ENCODE assay signal across 8 mouse cellular contexts in genomic region chr2:73893473-73894270, GRCm38 (mm10). TPM values are rescaled to one million over a fixed set of nuclear protein-coding genes. Genes with fewer than 3 reads are reported as not detected.
A peak's percentile ranks its signal among the peaks of the same experiment; 100 is the strongest.
DNase-seq lines count a peak whose midpoint lies in the region; ATAC-seq lines count a peak whose summit lies in the region.

No protein-coding gene starts in this region.

- peak overlapping the region; percentile 63 for H3K4me2 ChIP-seq in kidney, embryonic 16.5 days (replicated peaks; ENCODE audit: low read depth, low read length)
- peak overlapping the region; percentile 53 for H3K4me2 ChIP-seq in stomach, embryonic 14.5 days (replicated peaks; ENCODE audit: low read depth, low read length)

- H3K4me3 ChIP-seq in kidney, embryonic 16.5 days (ENCODE audit: low read length): peak overlapping the region; percentile 99
- peak overlapping the region; percentile 97 for H3K4me3 ChIP-seq in forebrain, embryonic 10.5 days
- peak overlapping the region; percentile 60 for H3K4me3 ChIP-seq in stomach, embryonic 14.5 days (ENCODE audit: low read depth, low read length)

- 65% methylated on average over 22 of the region's 22 CpGs for WGBS in kidney, embryonic 16.5 days
- 74% methylated on average over 22 of the region's 22 CpGs for WGBS in forebrain, embryonic 10.5 days
- WGBS in stomach, embryonic 14.5 days: 61% methylated on average over 22 of the region's 22 CpGs

- ATAC-seq in kidney, embryonic 16.5 days (ENCODE audit: low FRiP score, low TSS enrichment): no peak
- ATAC-seq in stomach, embryonic 14.5 days (ENCODE audit: insufficient number of reproducible peaks, insufficient read depth, low FRiP score, low read depth): no peak

- peaks cover 9% of the 10 kb centered on the region; the same call in 1 of the 2 replicates for H3K4me1 ChIP-seq in kidney, embryonic 16.5 days (ENCODE audit: insufficient read depth, low read length)
- peaks cover 17% of the 10 kb centered on the region for H3K4me1 ChIP-seq in forebrain, embryonic 10.5 days
- 0 out of 2 replicates have a peak, but pooled peaks cover 2% of the 10 kb centered on the region for H3K4me1 ChIP-seq in stomach, embryonic 14.5 days (ENCODE audit: control insufficient read depth, insufficient read depth, low read length)

- peak overlapping the region; percentile 80 for H3K9ac ChIP-seq in kidney, embryonic 16.5 days (replicated peaks; ENCODE audit: low read length)
- H3K9ac ChIP-seq in stomach, embryonic 14.5 days (replicated peaks; ENCODE audit: low read depth, low read length): peak overlapping the region; percentile 55; the same call in 1 of the 2 replicates

- no peaks in the 10 kb centered on the region for H3K27me3 ChIP-seq in kidney, embryonic 16.5 days (ENCODE audit: insufficient read depth, low read length)
- H3K27me3 ChIP-seq in forebrain, embryonic 10.5 days (ENCODE audit: poor library complexity, severe bottlenecking): no peaks in the 10 kb centered on the region
- no peaks in the 10 kb centered on the region for H3K27me3 ChIP-seq in stomach, embryonic 14.5 days (ENCODE audit: control insufficient read depth, insufficient read depth, low read length)

- H3K27ac ChIP-seq in kidney, embryonic 16.5 days (ENCODE audit: low read length): peak overlapping the region; percentile 84; the same call in 1 of the 2 replicates
- peak overlapping the region; percentile 97 for H3K27ac ChIP-seq in forebrain, embryonic 10.5 days
- peak overlapping the region; percentile 77; the same call in 1 of the 2 replicates for H3K27ac ChIP-seq in stomach, embryonic 14.5 days (ENCODE audit: low read length)

- no peaks in the 10 kb centered on the region for H3K9me3 ChIP-seq in kidney, embryonic 16.5 days (ENCODE audit: low read length)
- no peaks in the 10 kb centered on the region for H3K9me3 ChIP-seq in forebrain, embryonic 10.5 days
- no peaks in the 10 kb centered on the region for H3K9me3 ChIP-seq in stomach, embryonic 14.5 days (ENCODE audit: control insufficient read depth, low read depth, low read length)

- no peak for DNase-seq in kidney, postnatal 14 days
- DNase-seq in NIH3T3 (ENCODE audit: low read depth) (peak; percentile 21), liver (peak; percentile 42)
- no peak for DNase-seq in forebrain, embryonic 10.5 days (ENCODE audit: extremely low spot score, low spot score)
- DNase-seq in gastrocnemius, adult 8-10 months (ENCODE audit: low spot score in 2 of 2): no peak
- no peak for DNase-seq in kidney, adult 8-10 months

- no peaks in the 10 kb centered on the region for H3K36me3 ChIP-seq in kidney, embryonic 16.5 days (ENCODE audit: insufficient read depth, low read length)
- peaks cover 13% of the 10 kb centered on the region for H3K36me3 ChIP-seq in forebrain, embryonic 10.5 days (replicated peaks)
- H3K36me3 ChIP-seq in stomach, embryonic 14.5 days (ENCODE audit: control insufficient read depth, insufficient read depth, low read length): no peaks in the 10 kb centered on the region

RNA-seq across cellular contexts. Expression of gene Atf2, which starts 1.2 kb away (rescaled TPM):
- 66.9 and 75.0 TPM in 2 replicates for polyA plus RNA-seq in kidney, embryonic 16.5 days (2015; fragmentation: Nextera tagmentation; extraction: Ambion mirVana)
- polyA plus RNA-seq in forebrain, embryonic 10.5 days (2016; fragmentation: Nextera tagmentation; extraction: Ambion mirVana): 81.3 and 84.1 TPM in 2 replicates
- polyA plus RNA-seq in stomach, embryonic 14.5 days (2014; fragmentation: Nextera tagmentation; extraction: Ambion mirVana): 85.1 and 86.7 TPM in 2 replicates
- total RNA-seq in gastrocnemius, adult 8-10 months (2022): 10 to 100 TPM; 22.5 to 29.9 (median 25.7) TPM

RNA-seq across cellular contexts. Expression of gene Atp5g3, which starts 17.5 kb away (rescaled TPM):
- 1,452 and 1,475 TPM in 2 replicates for polyA plus RNA-seq in kidney, embryonic 16.5 days (2015; fragmentation: Nextera tagmentation; extraction: Ambion mirVana)
- polyA plus RNA-seq in forebrain, embryonic 10.5 days (2016; fragmentation: Nextera tagmentation; extraction: Ambion mirVana): 837 and 865 TPM in 2 replicates
- polyA plus RNA-seq in stomach, embryonic 14.5 days (2014; fragmentation: Nextera tagmentation; extraction: Ambion mirVana): 1,105 and 1,154 TPM in 2 replicates
- 1,000 to 10,000 TPM in 3 of 4 experiments, 100 to 1,000 TPM in 1; 989 to 1,084 (median 1,053) TPM for total RNA-seq in gastrocnemius, adult 8-10 months (2022)

Comparison
In these comparisons a context has a peak if more than half of its experiments do, and no peak if none do; other contexts are left out.
1. DNase-seq: peak in NIH3T3 (single experiment) and liver (single experiment); none in kidney, postnatal 14 days (single experiment), forebrain, embryonic 10.5 days (single experiment), gastrocnemius, adult 8-10 months (0 of 2) and kidney, adult 8-10 months (0 of 2).
2. Peak in every context shown above with its lines, with median percentiles within 50 percentile points of each other: H3K27ac ChIP-seq and H3K4me3 ChIP-seq.